1 mouse cellular context compared by ENCODE assay signal in the genomic region with DNA sequence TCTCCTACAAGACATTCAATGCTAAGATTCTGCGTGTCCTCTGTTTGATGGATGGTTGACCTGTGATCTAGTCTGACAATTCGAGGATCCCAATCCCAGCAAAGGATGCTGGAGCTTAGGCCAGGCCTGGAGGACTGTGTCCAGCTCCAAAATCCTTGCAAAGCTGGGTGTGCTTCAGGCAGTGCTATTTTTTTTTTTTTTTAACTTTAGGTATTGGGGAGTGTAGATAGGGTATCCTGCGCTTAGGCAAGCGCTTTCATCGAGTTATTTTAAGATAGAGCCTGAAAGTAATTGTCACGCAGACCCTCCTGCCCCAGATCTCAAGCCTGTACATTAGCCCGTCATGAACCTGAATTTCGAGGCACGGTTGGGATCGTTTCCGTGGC.
TF ChIP-seq lines count a peak whose summit lies in the region.

No protein-coding gene starts in this region.

TF ChIP-seq in MEL, 35 proteins besides CTCF, POLR2A, EP300 and RAD21:
- TF ChIP-seq ZNF384 (IDR thresholded peaks at IDR 0.05; ENCODE audit: low read depth, low read length) (peak; percentile 74), ZMIZ1 (IDR thresholded peaks at IDR 0.05; ENCODE audit: low read depth, low read length) (no peak)
